Mouse (Mus musculus): ENCODE results near the gene Calb2. TPM values are rescaled to one million over a fixed set of nuclear protein-coding genes. Genes with fewer than 3 reads are reported as not detected.
A peak's percentile ranks its signal among the peaks of the same experiment; 100 is the strongest.

Calb2 gene
- polyA plus RNA-seq (2015; fragmentation: Nextera tagmentation; extraction: Ambion mirVana) = 3.8 and 10.4 TPM in 2 replicates

DNA sequence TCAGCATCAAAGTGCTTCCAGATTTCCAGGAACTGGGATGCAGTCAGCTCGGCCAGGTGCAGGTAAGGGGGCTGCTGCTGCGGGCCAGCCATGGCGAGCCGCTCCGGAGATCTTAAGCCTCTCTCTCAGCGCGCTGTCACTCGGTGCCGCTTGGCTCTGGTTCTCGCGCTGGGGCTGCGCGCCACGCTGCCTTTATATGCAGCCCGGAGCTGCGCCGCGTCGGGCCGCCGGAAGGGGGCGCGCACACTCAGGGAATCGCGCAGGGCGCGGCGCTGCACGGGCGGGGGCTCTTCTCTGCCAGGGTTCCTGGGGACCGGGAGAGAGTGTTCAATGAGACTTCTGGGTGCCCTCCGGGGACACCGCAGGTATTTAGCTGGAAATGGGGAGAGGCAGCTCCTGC is at the start of gene Calb2:
TSS of gene Calb2 (minus strand) at position 165 of the 400 bp plus-strand sequence.
- peaks cover 52% of the 10 kb centered on the region for H3K27me3 ChIP-seq
- H3K36me3 ChIP-seq = no peaks in the 10 kb centered on the region
- no peak within 1 kb of the TSS for H3K27ac ChIP-seq
- no peaks in the 10 kb centered on the region for H3K9me3 ChIP-seq
- H3K4me2 ChIP-seq = peak within 1 kb of the TSS; percentile 49
- no peaks in the 10 kb centered on the region for H3K4me1 ChIP-seq
- H3K4me3 ChIP-seq = peak within 1 kb of the TSS; percentile 29
- 0 out of 2 replicates have a peak within 1 kb of the TSS, but pooled peaks have one; percentile 36 for H3K9ac ChIP-seq
- 0 out of 2 replicates have a peak, but pooled peaks have one; percentile 60 for ATAC-seq (ENCODE audit: insufficient number of reproducible peaks, insufficient read depth, low FRiP score, low TSS enrichment, low read depth)
- WGBS = under 1% methylated on average over 33 of the region's 33 CpGs

DNA sequence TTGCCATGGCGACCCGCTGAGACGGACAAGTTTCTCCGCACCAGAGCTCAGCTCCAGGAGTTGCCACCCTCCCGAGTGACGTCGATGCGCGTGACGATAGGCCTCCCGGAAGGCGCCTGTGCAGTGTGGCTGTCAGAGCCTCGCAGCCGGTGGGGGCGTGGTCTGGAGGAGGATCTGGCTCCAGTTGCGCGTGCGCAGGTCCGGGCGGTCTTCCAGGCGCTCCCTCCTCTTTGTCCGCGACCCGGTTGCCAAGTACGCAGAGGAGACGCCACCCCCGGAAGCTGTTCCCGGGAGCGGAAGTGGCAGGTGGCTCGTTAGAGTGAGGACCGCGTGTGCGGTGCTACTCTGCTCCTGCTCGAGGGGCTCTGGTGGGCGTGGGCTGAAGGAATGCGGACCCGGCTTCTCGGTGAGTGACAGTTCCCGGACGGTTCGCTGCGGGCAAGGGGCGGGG is 49.7 kb upstream of the Calb2 start:
- peaks cover 20% of the 10 kb centered on the region for H3K36me3 ChIP-seq
- peak overlapping the region; percentile 58 for H3K4me3 ChIP-seq
- H3K4me1 ChIP-seq = peaks cover 9% of the 10 kb centered on the region; the same call in 1 of the 2 replicates
- H3K9me3 ChIP-seq = no peaks in the 10 kb centered on the region
- H3K27ac ChIP-seq = no peak overlapping the region
- WGBS = under 1% methylated on average over 43 of the region's 43 CpGs
- H3K9ac ChIP-seq = peak overlapping the region; percentile 58
- no peaks in the 10 kb centered on the region for H3K27me3 ChIP-seq
- H3K4me2 ChIP-seq = peak overlapping the region; percentile 68
- peak; percentile 99 for ATAC-seq (ENCODE audit: insufficient number of reproducible peaks, insufficient read depth, low FRiP score, low TSS enrichment, low read depth)

DNA sequence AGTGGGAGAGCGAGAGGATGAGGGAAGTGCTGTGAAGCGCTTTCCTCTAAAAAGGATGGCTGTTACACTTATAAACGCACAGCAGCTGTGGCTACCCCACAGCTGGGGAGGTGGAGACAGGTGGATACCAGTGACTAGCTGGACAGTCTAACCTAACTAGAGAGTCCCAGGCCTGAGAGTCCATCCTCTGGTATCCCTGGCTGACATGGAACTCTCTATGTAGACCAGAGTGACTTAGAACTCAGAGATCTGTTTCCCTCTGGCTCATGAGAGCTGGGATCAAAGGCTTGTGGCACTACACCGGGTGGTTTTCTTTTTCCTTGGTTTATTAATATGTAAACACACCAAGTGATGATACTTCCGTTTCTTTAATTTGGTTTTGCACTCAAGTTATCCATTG is 49.2 kb upstream of the Calb2 start:
- H3K4me1 ChIP-seq = peaks cover 9% of the 10 kb centered on the region; the same call in 1 of the 2 replicates
- H3K9ac ChIP-seq = peak overlapping the region; percentile 17; the same call in 1 of the 2 replicates
- no peaks in the 10 kb centered on the region for H3K27me3 ChIP-seq
- peak overlapping the region; percentile 58 for H3K4me3 ChIP-seq
- no peak for ATAC-seq (ENCODE audit: insufficient number of reproducible peaks, insufficient read depth, low FRiP score, low TSS enrichment, low read depth)
- H3K9me3 ChIP-seq = no peaks in the 10 kb centered on the region
- WGBS = 30% methylated on average over 5 of the region's 5 CpGs
- peak overlapping the region; percentile 68 for H3K4me2 ChIP-seq
- H3K36me3 ChIP-seq = peaks cover 15% of the 10 kb centered on the region
- no peak overlapping the region for H3K27ac ChIP-seq

DNA sequence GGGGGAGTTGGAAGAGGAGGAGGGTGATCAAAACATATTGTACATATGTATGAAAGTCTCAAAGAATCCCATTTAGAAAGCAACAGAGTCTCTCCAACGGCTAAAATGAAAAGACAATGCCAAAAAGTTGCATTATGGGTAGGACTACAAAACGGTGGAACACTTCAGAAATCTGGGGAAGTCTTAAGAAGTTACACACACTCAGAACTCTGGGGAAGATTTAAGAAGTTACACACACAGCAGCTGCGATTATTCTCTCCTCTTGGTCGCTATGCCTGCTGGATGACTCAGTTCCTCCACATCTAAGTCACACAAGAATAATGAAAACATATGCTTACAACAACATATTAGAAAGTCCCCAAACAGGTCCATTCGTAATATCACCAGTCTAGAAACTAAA is 48.2 kb upstream of the Calb2 start:
- H3K9ac ChIP-seq = no peak overlapping the region
- no peak overlapping the region for H3K4me3 ChIP-seq
- H3K9me3 ChIP-seq = no peaks in the 10 kb centered on the region
- H3K27ac ChIP-seq = no peak overlapping the region
- no peaks in the 10 kb centered on the region for H3K27me3 ChIP-seq
- peaks cover 6% of the 10 kb centered on the region for H3K36me3 ChIP-seq
- peaks cover 9% of the 10 kb centered on the region; the same call in 1 of the 2 replicates for H3K4me1 ChIP-seq
- no peak for ATAC-seq (ENCODE audit: insufficient number of reproducible peaks, insufficient read depth, low FRiP score, low TSS enrichment, low read depth)
- WGBS = 77% methylated on average over 5 of the region's 5 CpGs
- H3K4me2 ChIP-seq = no peak overlapping the region

DNA sequence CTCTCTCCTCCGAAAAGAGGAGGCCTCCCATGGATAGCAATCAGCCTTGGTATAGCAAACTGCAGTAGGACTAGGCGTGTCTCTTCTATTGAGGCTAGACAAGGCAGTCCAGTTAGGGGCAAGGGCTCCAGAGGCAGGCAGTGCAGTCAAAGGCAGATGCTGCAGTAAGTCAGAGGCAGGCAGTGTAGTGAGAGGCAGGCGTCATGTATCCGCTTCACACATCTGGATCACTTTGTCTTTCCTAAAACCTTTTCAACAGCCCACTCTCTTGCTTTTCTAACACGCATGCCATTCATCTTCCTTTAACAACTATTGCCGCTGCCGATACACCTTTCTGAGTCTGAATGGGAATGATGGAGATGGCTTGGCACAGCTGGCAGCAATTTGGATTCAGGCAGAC is 47.4 kb upstream of the Calb2 start, which contains the start of gene Cmtr2:
TSS of gene Cmtr2 (plus strand) at position 301 of the 400 bp plus-strand sequence.
- ATAC-seq (ENCODE audit: insufficient number of reproducible peaks, insufficient read depth, low FRiP score, low TSS enrichment, low read depth) = no peak
- 69% methylated on average over 7 of the region's 7 CpGs for WGBS
- no peak within 1 kb of the TSS for H3K4me3 ChIP-seq
- H3K9ac ChIP-seq = no peak within 1 kb of the TSS
- no peak within 1 kb of the TSS for H3K27ac ChIP-seq
- peaks cover 9% of the 10 kb centered on the region; the same call in 1 of the 2 replicates for H3K4me1 ChIP-seq
- no peaks in the 10 kb centered on the region for H3K27me3 ChIP-seq
- H3K36me3 ChIP-seq = no peaks in the 10 kb centered on the region
- H3K9me3 ChIP-seq = no peaks in the 10 kb centered on the region
- no peak within 1 kb of the TSS for H3K4me2 ChIP-seq

DNA sequence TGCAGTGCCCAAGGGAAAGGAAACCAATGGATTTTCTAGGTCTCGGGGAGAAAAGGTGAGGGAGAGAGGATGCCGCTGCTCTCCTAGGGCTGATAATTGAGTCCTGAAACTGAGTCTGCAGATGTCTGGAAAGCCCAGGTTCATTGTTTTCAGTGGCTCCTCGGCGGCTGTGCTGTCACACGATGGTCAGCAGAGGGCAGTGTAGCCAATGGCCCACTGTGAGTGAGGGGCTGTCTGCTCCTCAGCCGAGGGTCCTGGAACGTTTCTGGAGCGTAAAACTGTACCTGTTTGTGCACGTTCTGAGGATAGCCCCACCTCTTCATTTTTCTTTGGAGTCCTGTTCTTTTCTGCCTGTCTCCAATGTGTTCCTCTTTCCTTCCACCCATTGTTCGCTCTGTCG is 33.8 kb upstream of the Calb2 start:
- Histone ChIP-seq H3K4me3 (no peak overlapping the region), H3K4me1 (no peaks in the 10 kb centered on the region), H3K4me2 (no peak overlapping the region), H3K9me3 (no peaks in the 10 kb centered on the region), H3K27me3 (no peaks in the 10 kb centered on the region), H3K9ac (no peak overlapping the region), H3K36me3 (no peaks in the 10 kb centered on the region), H3K27ac (no peak overlapping the region)
- 24% methylated on average over 11 of the region's 11 CpGs for WGBS
- ATAC-seq (ENCODE audit: insufficient number of reproducible peaks, insufficient read depth, low FRiP score, low TSS enrichment, low read depth) = no peak

DNA sequence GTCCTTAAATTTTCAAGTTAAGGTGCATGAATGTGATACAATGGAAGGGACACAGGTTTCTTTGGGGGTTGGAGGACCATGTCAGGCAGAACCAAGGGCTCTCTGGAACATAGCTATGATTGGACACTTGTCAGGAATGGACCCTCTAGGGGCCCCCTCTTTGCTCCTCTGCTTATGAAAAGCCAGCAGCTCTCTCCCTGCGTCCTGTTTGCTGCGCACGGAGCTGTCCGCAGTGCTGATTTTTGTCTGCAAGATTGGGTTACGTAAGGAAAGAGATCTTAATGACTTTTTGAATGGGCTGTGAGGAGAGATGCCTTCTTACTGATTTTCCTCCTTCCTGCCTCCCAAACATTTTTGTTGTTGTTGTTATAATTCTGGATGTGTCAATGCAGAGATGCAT is 28.7 kb upstream of the Calb2 start:
- Histone ChIP-seq H3K4me1 (no peaks in the 10 kb centered on the region), H3K4me3 (no peak overlapping the region), H3K27ac (no peak overlapping the region), H3K9ac (no peak overlapping the region), H3K9me3 (no peaks in the 10 kb centered on the region), H3K27me3 (no peaks in the 10 kb centered on the region), H3K4me2 (no peak overlapping the region), H3K36me3 (no peaks in the 10 kb centered on the region)
- WGBS = under 1% methylated on average over 5 of the region's 5 CpGs
- ATAC-seq (ENCODE audit: insufficient number of reproducible peaks, insufficient read depth, low FRiP score, low TSS enrichment, low read depth) = no peak

DNA sequence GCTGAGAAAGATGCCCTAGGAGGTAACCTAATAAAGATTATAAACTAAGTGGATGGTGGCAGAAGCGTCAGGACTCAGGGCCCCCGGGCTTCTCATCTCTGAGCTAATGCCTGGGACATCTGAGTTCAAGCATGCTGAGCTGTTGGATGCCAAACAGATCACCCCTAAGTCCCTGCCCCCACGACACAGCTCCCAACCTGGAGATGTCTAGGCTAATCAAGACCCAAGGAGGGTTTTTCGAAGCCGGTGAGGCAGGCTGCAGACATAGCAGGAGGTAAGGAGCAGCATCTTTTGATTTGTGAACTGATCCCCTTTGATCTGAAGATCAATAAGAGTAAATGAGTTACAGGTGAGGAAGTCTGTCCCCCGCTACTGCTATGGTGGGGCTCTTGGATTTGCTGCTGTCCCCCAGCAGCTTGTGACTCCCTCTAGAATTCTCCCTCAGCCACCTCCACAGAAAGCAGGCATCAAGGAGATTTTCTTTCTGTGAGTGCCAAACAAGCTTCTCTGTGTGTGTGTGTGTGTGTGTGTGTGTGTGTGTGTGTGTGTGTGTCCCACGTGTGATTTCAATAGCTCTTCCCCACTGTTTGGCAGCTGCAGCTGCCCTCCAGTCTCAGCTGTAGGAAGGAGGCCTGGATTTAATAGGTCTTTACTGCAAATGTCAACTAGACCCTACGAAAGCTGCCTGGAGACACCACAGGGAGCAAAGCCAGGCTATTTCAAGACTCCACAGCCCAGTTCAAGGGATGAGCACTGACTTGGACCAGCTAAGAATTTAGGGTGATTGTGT is 21.1 kb upstream of the Calb2 start:
- Histone ChIP-seq H3K9ac (no peak overlapping the region), H3K4me3 (no peak overlapping the region), H3K27ac (no peak overlapping the region), H3K36me3 (no peaks in the 10 kb centered on the region), H3K9me3 (no peaks in the 10 kb centered on the region), H3K27me3 (no peaks in the 10 kb centered on the region), H3K4me2 (no peak overlapping the region), H3K4me1 (no peaks in the 10 kb centered on the region)
- no peak for ATAC-seq (ENCODE audit: insufficient number of reproducible peaks, insufficient read depth, low FRiP score, low TSS enrichment, low read depth)
- 15% methylated on average over 8 of the region's 8 CpGs for WGBS

DNA sequence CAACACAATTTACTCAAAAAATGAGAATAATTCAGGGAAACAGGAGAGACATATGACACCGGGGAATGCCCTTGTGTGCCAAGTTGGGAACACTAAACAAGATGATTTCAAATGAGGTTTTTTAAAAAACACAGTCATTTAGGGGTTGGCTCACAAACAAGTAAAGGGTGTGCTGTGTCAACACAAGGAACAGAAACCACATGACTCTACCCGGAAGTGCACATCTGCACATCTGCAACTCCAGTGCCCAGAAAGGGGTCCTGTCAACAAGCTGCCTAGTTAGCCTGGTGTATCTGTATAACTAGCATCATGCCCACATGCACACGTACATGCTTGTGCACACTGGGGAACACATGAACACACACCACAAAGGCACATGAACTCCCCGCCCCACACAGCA is 17.5 kb upstream of the Calb2 start:
- no peaks in the 10 kb centered on the region for H3K4me1 ChIP-seq
- H3K4me2 ChIP-seq = no peak overlapping the region
- H3K9ac ChIP-seq = no peak overlapping the region
- no peak for ATAC-seq (ENCODE audit: insufficient number of reproducible peaks, insufficient read depth, low FRiP score, low TSS enrichment, low read depth)
- H3K4me3 ChIP-seq = no peak overlapping the region
- no peak overlapping the region for H3K27ac ChIP-seq
- H3K27me3 ChIP-seq = peaks cover 4% of the 10 kb centered on the region; the same call in 1 of the 2 replicates
- H3K36me3 ChIP-seq = no peaks in the 10 kb centered on the region
- WGBS = 56% methylated on average over 4 of the region's 4 CpGs
- H3K9me3 ChIP-seq = no peaks in the 10 kb centered on the region

DNA sequence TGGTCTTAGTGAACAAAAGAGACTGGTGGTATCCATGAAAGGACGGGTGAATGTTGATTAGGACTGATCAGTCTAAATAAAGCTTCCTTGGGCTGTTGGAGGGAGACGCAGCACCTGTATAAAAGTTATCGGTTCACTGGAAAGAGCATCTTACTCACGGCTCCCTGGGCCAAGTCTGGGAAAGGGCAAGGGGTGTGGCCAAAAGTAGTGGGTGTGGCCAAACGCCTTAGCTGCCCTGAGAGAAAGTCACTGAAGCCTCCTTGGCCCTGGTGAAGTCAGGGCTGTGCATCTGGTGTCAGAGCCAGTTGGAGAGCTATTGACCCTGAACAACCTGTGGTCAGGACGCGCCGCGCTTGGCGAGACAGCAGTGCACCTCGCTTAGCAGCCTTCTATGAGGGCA is 15.7 kb upstream of the Calb2 start:
- no peak overlapping the region for H3K9ac ChIP-seq
- H3K4me1 ChIP-seq = no peaks in the 10 kb centered on the region
- H3K4me3 ChIP-seq = no peak overlapping the region
- 20% methylated on average over 11 of the region's 11 CpGs for WGBS
- no peaks in the 10 kb centered on the region for H3K36me3 ChIP-seq
- H3K4me2 ChIP-seq = no peak overlapping the region
- no peak for ATAC-seq (ENCODE audit: insufficient number of reproducible peaks, insufficient read depth, low FRiP score, low TSS enrichment, low read depth)
- no peak overlapping the region for H3K27ac ChIP-seq
- peaks cover 4% of the 10 kb centered on the region; the same call in 1 of the 2 replicates for H3K27me3 ChIP-seq
- no peaks in the 10 kb centered on the region for H3K9me3 ChIP-seq

DNA sequence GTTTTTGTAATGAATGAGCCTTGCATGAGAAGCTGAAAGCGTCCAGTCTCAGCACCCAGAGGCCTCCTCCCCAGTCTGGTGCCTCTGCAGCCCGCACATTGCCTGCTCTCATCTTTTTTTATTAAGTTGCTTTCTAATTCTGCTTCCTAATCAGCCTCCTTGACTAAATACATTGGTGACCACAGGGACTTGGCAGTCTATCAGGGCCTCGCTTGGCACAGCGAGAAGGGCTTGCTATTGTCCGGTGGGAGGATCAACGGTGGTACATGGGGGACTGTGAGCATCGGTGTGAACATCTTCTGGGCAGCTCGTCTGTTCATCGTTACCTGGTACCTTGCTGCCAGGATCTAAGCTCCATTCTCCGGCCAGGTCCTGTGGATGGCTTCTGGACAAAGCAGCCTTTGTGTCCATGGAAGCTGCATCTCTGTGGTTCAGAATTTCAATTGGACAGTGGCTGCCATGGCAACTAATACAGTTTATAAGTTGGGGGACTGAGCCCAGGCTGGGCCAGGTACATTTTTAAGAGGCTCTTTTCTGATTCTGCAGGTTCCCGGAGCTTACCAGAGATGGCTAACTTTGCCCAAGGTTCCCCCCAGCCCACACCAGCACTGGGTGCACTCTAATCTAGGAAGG is 14.8 kb upstream of the Calb2 start:
- no peaks in the 10 kb centered on the region for H3K9me3 ChIP-seq
- no peak overlapping the region for H3K9ac ChIP-seq
- H3K4me3 ChIP-seq = no peak overlapping the region
- H3K36me3 ChIP-seq = no peaks in the 10 kb centered on the region
- WGBS = 66% methylated on average over 11 of the region's 11 CpGs
- H3K4me1 ChIP-seq = peaks cover under 1% of the 10 kb centered on the region; the same call in 1 of the 2 replicates
- peaks cover 4% of the 10 kb centered on the region; the same call in 1 of the 2 replicates for H3K27me3 ChIP-seq
- no peak overlapping the region for H3K4me2 ChIP-seq
- no peak for ATAC-seq (ENCODE audit: insufficient number of reproducible peaks, insufficient read depth, low FRiP score, low TSS enrichment, low read depth)
- no peak overlapping the region for H3K27ac ChIP-seq
